Mouse (Mus musculus) lung, adult 18-20 months (tissue): ENCODE data around the gene Vezf1.
"Not testable (repeated sequence)": the region's sequence is repeated elsewhere in the genome, so short reads cannot be mapped to it uniquely, and the experiment has no call there.

Experiments
- DNase-seq, 2 experiments: peaks; one replicate each; pipeline ENCODE4 v3.0.0; 2022; ENCODE audit warnings: mixed read lengths in 2 of 2

The Vezf1 gene

DNA sequence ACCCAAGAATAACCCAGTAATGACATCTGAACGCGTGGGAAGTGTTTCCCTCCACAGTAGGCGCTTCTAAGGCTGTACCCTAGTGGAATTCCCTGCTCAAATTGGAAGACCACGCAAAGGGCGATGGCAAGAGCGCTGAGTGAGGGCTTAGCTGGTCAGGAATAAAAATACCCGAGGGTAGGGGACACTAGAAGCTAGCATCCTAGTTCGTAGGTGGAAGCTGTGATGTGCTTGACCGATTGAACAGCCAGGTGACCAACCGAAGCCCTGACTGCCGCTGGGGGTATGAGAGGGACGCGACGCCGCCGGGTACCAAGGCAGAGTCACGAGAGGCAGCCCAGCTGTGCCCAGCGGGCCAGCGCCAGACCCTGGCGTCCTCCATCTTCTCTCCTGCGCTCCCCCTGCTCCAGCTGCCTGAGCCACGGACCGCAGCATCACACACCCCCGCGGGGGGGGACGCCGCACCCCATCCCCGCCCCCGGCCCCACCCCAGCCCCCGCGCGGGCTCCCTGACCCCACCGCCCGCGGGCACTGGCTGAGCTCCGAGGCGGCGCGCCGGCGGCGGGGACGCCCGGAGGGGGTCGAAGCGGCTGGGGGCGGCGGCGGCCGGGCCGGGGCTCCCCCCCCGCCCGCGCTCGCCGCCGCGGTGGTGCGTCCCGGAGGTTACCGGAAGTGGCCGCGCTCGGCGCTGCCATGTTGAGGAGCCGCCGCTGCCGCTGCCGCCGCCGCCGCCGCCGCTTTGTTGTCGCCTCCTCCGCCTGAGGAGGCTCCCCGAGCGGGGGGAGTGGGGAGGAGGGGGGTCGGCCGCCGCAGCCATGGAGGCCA is at the start of gene Vezf1:
Vezf1 (plus strand) TSS at position 694 of the 825 bp plus-strand sequence.
- peak; percentile 69 to 73 for DNase-seq

GRCm38 (mm10) chr11:88023933-88024332 is 44.1 kb upstream of the Vezf1 start:
- DNase-seq, result no peak

DNA sequence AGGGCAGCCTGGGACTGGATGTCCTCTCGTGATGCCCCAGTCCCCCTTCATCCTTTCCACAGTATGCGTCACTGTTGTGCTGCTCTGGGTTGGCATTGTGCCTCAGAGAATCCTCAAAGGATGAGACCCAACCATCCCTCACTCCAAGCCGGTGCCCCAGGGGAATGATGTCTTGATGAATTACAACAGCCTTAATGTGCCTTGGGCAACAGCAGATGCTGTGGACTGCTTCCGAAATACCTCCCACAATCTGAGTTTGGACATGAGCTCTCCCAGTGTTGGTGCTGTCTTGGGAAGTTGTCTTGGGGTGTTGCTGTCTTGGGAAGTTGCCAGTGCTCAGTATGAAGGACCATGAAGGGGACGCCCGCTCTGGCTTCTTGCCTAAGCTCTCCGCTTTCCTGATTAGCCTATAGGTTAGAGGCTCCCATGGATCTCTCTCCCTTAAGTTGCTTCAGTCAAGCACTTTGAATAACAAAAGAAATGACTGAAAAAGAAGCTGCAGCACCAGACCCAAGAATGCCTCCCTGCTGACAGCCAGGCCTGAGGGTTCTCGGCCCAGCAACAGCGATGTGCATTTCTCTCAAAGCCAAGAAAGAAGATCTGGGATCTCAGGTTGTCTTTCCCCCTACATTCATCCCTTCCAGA is 40.6 kb upstream of the Vezf1 start:
- DNase-seq, result no peak

DNA sequence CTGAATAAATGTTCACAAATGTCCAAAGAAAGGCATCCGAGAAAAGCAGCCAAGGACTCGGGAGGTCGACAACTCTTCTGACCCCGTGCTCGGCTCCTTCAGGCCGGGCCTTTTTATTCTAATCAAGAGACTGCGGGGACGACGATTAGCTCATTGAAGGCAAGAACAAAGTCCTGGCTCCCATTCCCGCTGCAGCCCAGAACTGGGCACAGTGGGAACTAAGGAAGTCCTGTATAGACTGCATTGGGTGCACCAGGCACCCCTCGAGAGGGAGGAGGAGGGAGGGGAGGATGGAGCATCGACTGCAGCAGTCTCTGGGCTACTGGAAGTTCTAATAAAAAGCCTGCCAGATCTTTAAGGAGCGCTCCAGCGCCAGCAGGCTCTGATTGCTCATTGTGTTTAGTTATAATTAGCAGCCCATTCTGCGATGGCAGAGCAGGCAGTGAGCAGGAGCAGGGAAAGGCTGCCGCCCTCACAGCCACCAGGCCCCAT is 39.8 kb upstream of the Vezf1 start:
- DNase-seq, result no peak

GRCm38 (mm10) chr11:88030219-88030618 is 37.9 kb upstream of the Vezf1 start:
- DNase-seq, result no peak

- peak in 1 of 2 experiments; percentile 31 for DNase-seq
Observed at GRCm38 (mm10) chr11:88030836-88031235, 37.2 kb upstream of the Vezf1 start.

DNA sequence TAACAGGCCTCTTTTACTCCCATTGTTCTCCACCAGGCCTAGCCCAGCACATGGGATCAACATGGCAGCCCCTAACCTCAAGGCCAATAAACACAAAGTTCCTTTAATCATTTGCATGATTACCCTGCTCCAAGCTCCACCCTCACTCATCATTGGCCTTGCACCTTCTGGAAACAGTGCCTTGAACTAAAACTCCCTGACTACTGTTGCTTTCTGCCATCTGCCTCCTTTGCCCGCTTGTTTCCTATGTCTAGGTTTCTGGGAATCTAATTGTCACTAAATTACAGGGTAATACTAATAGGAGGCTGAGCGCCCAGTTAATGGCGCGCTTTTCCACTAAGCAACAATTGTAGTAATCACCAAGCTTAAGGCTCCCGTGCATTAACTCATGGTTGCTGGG is 36.3 kb upstream of the Vezf1 start:
- no peak for DNase-seq

- no peak for DNase-seq
Observed at GRCm38 (mm10) chr11:88035970-88036369, 32.1 kb upstream of the Vezf1 start.

DNA sequence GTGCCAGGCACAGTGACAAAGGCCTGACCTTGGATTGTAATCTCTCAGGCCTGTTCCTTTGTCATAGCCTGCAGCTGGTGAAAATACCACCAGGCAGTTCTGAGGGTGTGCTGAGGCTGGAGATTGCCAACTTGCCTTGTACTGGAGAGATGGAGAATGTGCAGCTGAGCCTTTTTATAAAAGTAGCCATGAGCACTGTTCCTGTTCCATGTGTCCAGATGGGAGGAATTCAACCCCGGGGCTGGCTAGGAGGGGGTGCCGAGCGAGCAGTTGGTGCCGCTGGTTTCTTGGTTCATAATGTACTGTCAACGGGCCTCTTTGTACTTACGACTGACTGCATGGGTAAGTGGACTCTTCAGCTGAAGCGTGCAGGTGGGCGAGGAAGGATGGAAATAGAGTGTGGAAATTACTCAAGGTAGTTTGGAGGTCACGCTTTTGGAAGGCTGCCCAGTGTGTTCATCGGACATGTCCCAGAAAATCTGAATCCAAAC is 31.3 kb upstream of the Vezf1 start:
- DNase-seq, result no peak

DNA sequence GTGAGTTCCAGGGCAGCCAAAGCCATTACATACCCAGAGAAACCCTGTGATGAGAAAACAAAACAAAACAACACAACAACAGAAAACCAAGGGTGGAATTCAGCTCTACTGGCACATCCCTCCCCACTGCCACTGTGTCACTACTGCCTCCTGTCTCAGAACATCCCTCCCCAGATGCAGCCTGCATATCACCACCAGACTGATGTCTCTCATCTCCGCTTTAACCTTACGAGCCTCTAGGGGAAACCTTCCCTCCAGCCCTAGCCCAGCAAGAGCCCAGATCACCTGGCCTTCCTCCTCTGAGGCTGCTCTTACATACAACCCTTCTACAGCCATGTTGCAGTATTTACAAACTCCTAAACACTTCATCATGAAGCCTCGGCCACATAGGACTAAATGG is 30.7 kb upstream of the Vezf1 start:
- DNase-seq, result no peak

DNA sequence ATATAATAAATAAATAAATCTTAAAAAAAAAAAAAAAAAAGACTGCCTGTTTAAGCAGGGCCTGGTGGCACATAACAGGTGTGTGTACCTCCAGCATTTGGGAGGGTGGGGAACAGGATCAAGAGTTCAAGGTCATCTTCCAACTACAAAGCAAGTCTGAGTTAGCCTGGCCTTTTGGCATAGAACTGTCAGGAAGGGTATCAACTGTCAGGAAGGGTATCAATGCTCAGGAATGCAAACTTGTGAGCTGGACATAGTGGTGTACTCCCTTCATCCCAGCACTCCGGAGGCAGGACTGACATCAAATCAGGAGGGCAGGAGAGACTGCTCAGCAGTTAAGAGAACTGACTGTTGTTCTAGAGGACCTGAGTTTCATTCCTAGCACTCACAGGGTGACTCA is 29.0 kb upstream of the Vezf1 start:
- no peak for DNase-seq

GRCm38 (mm10) chr11:88044314-88044713 is 23.8 kb upstream of the Vezf1 start:
- no peak for DNase-seq

DNA sequence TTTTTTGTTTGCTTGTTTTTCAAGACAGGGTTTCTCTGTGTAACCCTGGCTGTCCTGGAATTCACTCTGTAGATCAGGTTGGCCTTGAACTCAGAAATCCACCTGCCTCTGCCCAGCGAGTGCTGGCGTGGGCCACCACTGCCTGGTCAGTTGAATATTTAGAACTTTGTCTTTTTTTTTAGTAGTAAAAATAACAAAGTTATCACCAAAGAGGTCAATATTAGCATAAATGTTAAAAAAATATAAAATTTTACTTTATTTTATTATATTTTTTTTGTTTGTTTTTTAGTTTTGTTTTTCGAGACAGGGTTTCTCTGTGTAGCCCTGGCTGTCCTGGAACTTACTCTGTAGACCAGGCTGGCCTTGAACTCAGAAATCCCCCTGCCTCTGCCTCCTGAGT is 22.9 kb upstream of the Vezf1 start:
- not testable (repeated sequence) for DNase-seq

- no peak for DNase-seq
Observed at GRCm38 (mm10) chr11:88045878-88046277, 22.2 kb upstream of the Vezf1 start.

- no peak for DNase-seq
Observed at GRCm38 (mm10) chr11:88046323-88046937, 21.6 kb upstream of the Vezf1 start.

DNA sequence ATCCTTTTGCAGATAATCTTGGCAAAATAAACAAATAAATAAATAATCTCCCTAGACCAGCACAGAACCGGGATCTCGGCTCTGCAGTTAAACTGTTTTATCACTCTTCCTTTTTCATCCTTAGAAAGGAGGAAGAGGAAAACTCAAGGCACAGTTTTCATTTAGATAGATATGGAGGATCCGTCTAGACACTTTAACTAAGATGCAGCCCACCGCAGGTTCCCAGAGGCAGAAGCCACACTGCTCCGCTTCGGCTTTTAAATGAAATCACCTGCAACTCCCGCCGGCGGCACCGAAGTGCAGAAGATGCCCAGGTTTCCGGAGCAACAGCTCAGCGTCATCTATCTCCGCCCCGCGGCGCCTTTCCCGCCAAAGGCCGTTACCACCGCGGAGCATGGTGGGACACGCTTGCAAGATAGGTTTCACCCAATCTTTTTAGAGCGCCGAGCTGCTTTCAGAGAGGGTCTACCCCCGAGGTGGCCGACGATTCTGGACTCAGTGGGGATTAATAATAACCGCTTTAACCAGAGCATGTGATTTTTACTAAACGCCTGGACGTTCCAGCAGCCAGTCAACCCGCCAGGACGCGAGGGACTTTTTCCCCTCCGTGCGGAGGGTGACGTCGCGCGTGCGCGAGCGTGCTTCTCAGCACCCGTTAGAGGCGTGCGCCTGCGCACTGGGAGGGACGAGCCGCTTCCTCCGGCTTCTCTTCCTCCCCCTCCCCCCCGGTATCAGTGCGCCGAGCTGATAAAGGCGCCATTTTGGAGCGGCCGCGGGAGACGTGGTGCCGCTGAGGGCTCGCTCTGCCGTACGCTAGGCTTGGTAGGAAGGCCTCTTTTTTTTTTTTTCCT is 20.9 kb upstream of the Vezf1 start, which contains the start of gene Srsf1:
Srsf1 (plus strand) TSS at position 430 of the 851 bp plus-strand sequence.
- DNase-seq, result peak; percentile 97 to 98

GRCm38 (mm10) chr11:88047871-88048531 is 20.1 kb upstream of the Vezf1 start:
- DNase-seq, result peak; percentile 66 to 69

- no peak for DNase-seq
Observed at GRCm38 (mm10) chr11:88048961-88049670, 19.0 kb upstream of the Vezf1 start.

GRCm38 (mm10) chr11:88049732-88050131 is 18.3 kb upstream of the Vezf1 start:
- DNase-seq, result no peak

- DNase-seq, result no peak
Observed at GRCm38 (mm10) chr11:88052638-88053037, 15.4 kb upstream of the Vezf1 start.

DNA sequence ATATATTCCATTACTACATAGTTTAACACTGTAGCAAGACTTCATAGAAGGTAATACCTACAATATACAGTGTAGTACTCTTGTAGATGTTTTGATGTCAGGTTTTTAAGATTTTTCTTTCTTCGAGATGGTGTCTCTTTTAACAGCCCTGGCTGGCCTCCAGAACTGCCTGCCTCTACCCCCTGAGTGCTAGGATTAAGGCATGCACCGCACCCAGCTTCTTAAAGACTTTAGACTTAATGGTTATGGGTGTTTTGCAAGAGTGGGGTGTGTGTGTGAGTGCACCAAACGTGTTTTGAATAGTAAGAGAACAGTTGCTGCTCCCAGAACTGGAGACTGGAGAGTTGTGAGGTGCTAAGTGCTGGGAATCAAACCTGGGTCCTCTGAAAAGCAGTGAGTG is 14.3 kb upstream of the Vezf1 start:
- no peak for DNase-seq
